Mouse (Mus musculus): ENCODE results near the gene Ttyh3.

The Ttyh3 gene

DNA sequence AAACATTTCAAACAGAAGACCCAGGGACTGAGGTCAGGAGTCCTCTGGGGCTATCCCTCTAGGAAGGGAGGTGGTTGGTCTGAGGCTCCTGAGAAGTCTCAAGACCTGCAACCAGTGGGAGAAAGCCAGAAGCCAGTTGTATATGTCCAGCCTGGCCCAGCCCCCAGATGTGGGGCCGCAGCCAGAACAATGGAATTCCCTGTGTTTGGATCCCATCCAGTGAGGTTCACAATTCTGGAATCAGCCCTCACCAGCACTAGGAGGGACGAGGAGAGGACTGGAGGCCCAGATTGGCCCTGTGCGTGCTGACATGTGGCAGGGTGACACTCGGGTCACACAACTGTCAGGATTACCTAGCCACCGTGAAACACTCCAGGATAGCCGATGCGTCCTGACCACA, 3.8 kb upstream of the Ttyh3 start:
- DNase-seq (ENCODE audit: low spot score in 2 of 2), result no peak

DNA sequence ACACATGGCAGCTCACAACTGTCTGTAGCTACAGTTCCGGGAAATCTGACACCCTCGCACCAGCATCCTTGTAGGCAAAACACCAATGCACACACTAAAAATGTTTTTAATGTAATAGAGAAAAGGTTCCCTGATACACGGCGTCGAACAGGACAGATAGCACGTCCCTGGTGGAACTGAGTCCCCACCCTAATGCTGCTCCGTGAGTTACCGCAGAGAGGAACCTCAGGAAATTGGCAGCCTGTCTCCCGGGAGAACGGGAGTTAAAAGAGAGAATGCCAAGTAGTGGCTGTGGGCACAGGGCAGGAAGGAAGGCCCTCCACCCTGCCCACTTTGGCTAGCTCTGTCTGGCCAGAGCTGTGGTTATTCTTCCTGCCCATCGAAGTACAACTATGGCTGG, 2.4 kb upstream of the Ttyh3 start:
- DNase-seq (ENCODE audit: low spot score in 2 of 2), result no peak

DNA sequence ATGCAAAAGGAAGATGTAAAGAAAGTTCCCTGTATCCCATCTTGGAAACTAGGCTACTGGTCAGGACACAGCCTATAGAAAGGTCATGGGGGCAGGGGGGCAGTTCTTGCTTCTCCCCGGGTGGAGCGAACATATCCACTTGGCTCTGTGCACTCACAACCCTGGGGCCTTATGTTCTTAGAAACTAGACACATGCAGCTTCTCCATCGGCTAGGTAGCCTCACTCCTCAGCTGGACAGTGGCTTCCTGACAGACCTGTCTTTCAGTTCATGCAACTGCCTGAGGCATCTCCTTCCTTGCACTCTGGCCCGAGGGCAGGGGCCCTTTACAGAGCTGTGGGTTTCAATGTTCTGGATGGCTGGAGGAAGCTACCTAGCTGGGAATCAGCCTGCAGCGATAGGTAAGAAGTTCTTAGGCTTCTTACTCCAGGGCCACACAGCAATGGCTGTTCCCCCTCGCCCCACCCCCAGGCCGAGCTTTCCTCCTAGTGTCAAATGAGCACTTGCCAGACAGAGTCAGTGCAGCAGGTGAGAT, 1.1 kb upstream of the Ttyh3 start:
- DNase-seq (ENCODE audit: low spot score in 2 of 2), result no peak

DNA sequence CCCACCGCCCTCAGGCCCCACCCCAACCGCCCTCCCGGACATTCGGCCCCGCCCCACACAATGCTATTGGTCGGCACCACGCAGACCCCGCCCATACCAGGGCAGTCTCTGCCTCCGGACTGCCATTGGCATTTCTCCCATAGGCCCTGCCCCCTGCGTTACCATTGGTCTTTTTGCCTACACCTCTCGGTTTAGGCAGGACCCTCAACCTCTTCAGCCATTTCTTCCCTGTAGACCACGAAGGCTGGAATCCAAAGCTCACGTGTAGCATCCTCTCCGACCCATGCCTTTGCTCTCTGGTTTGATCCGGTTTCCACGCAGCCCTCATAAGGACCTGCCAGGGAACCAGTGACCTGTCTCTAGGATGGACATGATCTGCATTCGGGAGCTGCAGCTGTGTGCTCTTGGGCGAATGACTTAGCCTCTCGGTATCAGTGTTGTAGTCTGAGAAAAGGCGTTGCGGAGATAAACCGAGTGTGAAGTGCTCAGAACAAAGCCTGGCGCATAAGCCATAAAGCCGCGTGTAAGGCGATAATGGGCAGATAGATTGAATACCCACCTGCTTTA, 353 bp upstream of the Ttyh3 start:
- DNase-seq (ENCODE audit: low spot score in 2 of 2), result peak; percentile 89 to 96

DNA sequence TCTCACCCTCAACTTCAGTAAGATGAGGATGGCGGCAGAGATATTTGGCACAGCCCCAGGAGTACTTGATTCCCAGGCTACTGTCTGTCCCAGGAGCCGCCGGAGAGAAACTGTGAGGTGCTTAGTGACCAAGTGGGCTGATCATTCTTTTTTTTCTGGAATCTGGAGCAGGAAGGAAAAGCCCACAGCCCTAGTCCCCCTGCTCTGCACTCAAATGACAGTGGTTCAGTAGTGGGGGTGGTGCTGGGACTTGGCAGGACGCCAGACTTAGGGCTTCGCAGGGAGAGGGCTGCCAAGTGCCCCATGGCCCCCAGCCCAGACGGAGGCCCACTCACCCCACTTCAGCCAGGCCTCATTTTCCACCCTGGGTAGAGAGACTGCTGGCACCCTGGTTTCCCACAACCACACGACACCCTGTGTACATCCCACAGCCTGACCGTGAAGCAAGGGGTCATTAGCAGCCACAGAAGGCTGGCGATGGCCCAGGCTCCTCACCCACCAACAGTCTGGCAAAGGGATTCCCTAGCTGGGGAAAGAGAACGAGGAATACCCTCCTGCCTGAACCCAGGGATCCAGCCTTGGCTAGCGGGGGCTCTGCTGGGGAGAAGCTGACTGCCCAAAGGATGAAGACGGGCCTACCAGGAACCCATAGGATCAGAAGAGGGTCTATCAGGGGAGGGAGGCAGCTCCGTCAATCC, 861 bp downstream of the Ttyh3 start:
- no peak for DNase-seq (ENCODE audit: low spot score in 2 of 2)

DNA sequence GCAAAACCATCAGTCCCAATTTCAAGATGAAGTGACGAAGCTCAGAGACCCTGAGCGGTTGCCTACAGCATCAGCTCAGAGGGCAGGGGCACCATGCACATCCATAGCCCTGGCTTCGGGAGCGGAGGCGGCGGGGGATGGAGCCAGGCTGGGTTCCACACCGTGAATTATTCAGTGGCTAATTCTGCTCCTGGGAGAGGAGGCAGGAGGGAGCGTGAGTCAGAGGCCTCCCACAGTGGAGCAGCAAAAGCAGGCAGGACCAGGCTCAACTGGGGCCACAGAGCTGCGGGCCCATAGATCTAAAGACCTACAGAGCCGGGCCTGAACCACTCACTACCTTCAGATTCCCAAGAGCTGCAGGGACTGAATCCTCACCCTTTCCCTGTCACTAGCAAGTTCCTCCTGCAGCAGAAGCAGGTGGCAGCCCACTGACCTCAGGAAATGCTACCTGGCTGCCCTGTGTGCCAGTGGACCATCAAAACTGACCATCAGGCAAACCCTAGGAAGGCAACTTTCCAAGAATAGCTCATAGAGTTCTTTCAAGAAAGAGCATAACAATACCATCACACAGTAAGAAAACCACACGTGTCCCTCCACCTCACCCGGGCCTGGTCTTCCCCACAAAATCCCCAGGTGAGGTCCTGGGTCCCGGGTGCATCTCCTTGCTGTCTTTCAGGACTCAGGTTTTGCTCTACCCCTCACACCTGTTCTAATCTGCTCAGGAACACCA, 1.6 kb downstream of the Ttyh3 start:
- DNase-seq (ENCODE audit: low spot score in 2 of 2), result no peak

DNA sequence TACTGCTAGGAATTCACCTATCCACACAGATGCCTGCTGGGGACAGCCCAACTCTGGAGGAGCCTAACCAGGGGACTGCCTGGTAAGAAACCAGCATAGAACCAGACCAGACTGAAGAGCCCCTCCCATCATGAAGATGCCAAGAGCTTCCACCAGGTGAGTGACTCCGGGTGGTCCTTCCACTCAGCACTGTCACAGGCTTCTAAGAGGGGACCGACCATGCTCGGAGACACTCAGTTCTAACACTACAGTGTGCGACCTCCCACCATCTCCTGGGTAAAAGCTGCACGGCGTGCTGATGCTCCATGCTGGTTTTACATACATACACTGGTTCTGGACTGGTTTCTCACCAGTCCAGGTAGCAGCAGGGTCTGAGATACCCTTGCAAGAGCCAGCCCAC, 2.7 kb downstream of the Ttyh3 start:
- no peak for DNase-seq (ENCODE audit: low spot score in 2 of 2)

DNA sequence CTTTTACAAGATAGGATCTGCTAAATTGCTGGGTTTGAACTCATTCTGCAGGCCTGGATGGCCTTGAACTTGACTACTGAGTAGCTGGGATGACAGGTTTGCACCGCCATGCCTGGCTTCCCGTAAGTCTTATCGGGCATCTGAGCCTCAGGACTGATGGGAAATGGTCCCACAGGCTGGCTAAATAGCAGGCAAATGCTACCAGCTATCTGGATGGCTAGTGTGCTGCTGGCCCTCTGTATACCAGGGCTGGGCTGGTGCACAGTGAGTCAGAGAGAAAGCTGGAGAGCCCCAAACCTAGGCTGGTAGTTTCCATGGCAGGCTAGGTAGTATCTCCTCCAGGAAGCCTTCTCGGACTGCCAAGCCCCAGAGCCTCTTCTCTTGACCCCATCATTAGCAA, 3.4 kb downstream of the Ttyh3 start:
- DNase-seq (ENCODE audit: low spot score in 2 of 2), result no peak

DNA sequence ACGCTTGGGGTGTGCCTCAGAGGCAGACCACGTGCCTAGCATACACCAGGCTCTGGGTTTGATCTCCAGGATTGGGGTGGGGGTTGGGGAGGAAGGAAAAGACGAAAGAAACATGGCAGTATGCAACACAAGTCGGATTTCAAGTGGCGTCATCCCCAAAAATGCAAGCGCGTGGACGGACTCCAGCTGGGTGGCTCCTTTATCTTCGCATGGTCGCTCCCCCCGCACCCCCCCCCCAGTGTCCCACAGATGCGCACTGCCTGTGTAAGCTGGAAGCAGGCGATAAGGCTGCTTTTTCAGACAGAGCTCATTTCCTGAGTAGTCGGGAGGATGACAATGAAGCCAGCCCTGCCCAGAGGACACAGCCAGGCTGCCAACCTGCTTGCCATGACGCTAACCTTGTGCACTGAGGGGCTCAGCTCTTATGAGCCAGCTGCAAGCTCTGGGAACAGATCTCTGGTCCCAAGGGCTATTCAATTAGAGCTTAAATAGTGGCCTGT, 4.1 kb downstream of the Ttyh3 start:
- no peak for DNase-seq (ENCODE audit: low spot score in 2 of 2)

DNA sequence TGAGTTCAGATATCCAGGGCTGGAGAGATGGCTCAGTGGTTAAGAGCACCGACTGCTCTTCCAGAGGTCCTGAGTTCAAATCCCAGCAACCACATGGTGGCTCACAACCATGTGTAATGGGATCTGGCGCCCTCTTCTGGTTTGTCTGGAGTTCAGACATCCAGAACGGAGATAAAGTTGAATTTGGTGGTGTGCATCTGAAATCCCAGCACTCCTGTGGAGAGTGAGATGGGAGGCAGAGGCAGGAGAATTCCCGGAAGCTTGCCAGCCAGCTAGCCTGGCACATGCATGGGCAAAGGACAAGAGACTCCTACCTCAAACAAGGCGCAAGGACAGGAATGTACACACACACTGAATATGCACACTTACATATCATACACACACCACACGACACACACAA, 4.6 kb downstream of the Ttyh3 start:
- no peak for DNase-seq (ENCODE audit: low spot score in 2 of 2)

DNA sequence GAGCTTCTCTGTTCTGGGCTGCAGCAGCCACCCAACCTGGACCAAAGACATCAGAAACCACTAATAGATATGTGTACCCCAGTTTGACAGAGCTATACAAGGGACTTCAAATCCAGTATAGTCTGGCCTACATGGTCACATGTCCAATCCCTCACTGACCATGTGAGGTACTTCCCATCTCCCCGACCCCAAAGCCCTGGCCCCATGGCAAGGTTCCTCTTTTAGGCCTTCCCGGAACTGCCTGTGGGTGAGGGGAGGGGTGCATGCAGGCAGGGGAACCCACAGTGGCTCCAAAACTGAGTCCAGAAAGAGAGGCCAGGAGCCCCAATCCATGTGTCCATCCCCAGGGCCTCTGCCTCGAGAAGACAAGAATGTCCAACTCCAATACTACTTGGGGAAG, 6.8 kb downstream of the Ttyh3 start:
- no peak for DNase-seq (ENCODE audit: low spot score in 2 of 2)

DNA sequence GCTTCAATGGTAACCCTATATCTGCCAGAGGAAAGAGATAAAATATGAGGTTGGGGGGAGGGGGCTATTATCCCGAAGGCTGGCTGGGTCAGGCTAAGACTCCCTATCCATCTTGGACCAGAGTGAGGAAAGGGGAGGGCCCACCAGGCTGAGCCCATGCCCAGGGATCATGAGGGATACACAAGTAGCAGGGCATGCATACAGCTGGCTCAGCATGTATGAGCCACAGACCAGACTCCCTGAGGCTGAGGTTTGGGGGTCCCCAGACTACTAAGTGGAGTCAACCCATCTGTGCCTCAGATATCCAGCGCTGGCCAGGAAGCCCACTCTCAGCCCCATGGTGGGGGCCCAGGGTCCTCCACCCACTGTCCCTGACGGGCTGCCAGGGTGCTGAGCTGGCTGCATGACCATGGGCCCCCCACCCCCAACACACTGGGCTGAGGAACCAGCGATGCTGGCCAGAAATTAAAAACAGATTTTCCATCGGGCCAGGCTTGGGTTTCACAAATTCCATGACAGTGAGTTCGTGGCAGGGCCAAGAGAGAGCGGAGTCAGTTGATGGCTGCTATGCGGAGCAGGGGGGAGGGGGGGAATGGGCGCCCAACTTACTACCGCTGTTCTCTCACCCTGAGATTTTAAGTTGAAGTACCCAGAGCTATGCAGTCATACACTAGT, 7.4 kb downstream of the Ttyh3 start:
- no peak for DNase-seq (ENCODE audit: low spot score in 2 of 2)

DNA sequence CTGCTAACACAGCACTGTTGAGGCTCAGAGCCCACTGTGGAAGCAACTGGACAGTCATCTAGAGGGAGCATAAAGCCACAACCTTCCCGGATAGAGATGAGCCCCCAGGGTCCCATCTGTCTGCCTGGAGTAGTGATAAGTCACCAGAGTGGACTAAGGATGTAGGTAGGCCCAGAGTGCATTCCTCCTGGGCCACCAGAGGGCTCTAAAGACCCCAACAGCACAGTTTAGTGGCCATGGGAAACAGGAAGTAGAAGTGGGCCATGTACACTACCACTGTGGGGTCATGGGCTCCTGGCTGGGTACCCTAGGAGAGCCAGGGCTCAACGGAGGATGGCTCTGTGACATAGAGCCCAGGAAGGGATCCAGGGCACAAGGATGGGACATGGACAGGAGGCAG, 8.0 kb downstream of the Ttyh3 start:
- no peak for DNase-seq (ENCODE audit: low spot score in 2 of 2)

DNA sequence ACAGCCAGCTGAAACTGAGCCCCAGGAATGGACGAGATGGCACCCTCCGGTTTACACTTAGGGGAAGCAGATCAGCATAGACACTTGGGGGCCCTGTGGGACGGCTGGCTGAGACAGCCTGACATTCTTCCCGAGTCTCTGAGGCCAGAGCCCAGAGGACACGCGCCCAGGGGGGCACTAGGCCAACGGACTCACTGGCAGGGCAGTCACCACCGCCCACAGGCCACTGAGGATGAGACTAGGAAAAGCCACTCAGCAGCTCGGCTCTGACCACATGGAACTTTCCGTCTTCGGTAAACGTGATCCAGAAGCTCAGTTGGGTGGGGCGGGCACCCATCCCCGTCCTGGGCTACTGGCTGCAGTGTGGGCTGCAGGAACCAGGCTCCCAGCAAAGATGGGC, 9.0 kb downstream of the Ttyh3 start:
- DNase-seq (ENCODE audit: low spot score in 2 of 2), result no peak

DNA sequence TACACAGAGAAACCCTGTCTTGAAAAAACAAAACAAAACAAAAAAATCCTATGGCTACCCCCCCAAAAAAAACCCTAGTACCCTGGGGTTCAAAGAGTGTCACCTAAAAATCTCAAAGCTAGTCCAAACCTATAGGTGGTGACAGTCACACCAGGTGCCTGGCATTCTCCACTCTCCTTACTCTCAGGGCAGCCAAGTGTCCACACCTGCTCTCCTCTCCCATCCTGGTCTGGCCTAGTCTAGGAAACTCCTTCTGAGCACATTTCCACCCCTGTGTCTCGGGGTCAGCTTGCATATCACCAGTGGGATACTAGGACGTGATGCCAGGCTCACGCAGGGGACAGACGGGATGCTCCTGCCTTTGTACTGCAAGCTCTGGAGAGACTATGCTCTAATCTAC, 9.5 kb downstream of the Ttyh3 start:
- DNase-seq (ENCODE audit: low spot score in 2 of 2), result no peak

DNA sequence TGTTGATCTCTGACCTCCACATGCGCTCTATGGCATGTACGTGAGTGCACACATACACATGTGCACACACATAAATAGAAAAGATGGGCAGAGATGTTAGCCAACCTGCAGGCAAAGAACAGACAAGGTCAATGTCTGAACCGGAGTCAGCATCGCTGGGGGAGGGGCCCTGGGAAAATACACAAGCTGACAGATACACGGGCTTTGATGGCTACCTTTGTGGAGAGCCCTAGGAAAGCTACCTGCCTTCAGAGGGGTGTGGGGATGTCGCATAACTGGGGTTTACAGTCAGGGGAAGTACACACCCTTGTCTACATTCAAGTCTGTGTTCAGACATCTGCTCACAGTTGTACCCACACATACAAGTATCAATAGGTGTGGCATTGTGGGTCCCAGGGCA, 10.3 kb downstream of the Ttyh3 start:
- no peak for DNase-seq (ENCODE audit: low spot score in 2 of 2)

DNA sequence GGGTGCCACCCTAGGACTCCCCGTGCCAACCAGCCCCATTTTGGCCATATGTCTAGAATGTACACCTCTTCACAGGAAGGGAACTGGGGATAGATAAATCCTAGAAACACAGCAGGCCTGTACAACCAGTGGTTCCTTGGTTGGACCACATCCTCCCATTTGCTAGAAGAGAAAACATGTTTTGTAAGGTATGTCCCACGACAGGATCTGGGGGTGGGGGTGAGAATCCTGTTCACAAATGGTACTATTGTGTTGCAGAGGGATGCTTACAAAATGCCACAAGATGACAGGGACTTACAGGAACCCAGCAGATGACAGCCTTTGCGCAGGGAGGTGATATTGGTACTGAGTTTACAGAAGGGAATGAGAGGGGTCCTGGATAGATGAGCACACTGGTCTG, 10.8 kb downstream of the Ttyh3 start:
- no peak for DNase-seq (ENCODE audit: low spot score in 2 of 2)

DNA sequence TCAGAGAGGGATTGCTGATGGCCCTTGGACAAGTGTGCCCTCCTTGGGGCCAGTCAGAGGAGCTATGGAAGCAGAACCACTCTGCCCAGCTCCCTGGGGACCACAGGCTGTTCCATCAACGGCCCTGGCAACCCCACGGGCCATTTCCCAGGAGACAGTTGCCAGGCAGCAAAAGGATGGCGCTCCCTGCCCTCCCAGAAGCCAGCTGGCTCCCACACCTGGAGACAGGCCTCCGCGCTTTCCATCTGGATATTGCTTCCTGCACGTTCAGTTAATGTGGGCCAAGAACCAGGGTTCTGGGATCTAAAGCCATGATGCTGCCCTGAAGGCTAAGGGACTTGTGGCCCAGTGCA, 11.8 kb downstream of the Ttyh3 start:
- DNase-seq (ENCODE audit: low spot score in 2 of 2), result no peak

DNA sequence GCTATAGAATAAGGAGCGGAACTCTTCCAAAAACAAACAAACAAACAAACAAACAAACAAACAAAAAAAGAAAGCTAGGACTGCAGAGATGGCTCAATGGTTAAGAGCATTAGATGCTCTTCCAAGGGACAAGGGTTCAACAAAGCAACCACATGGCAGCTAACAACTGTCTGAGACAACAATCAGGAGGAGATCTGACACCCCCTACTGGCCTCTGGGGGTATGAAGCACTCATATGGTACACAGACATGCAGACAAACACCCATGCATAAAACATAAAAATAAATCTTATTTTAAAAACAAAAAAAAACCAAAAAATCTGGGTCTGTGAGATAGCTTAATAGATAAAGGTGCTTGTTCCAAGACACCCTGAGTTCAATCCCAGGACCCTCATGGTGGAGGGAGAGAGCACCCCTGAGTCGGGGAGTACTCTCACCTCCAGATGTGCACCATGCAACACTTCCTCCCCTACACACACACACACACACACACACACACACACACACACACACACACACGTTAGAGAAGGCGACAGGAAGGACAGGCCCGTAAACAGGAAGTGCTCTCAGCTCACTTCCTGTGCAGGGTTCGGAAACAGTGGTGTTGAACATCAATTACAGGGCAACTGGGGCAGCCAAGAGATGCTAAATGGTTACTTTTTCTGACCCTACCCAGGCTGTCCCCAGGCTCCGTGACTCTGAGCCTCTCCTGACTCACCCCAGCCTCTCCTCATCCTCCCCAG, 12.3 kb downstream of the Ttyh3 start:
- DNase-seq (ENCODE audit: low spot score in 2 of 2), result no peak

DNA sequence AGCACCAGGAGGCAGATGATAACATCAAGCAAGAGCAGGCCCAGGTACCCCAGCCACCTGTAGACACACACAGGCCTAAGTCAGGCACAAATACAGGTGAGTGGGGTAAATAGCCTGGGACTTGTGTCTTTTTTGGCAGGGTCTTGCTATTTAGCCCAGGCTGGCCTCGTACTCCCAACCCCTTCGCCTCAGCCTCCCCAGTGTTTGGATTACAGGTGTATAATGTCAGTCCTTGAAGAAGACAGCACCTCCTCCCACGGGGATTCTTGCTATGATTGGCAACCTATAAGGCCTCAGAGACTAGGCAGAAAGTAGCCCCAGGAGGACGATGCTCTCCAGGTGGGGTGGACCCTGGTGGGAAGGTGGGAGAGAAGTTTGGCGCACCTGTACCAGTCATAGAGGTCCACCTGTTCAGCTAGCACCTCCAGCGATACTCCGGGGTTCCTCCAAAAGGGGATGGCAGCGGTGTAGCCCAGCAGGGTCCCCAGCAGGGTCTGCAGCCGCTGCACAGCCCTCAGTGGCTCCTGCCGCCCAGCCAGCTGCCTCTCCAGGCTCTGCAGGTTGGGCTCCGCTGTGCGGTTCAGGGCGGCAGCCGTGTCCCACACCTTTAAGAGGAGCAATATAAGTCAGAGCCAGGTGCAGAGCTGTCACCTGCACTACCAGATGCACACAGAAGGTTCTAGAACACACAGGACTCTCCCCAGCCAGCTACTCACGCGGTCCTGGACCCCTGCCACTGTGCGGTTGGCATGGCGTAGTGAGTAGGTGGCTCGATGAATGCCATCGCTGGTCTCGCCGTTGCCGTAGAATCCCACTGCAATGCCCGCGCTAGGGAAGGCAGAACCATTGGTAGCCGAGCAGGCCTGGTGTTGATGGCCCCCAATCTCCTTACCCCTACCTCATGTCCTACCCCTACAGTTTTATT, 13.8 kb downstream of the Ttyh3 start:
- no peak for DNase-seq (ENCODE audit: low spot score in 2 of 2)

DNA sequence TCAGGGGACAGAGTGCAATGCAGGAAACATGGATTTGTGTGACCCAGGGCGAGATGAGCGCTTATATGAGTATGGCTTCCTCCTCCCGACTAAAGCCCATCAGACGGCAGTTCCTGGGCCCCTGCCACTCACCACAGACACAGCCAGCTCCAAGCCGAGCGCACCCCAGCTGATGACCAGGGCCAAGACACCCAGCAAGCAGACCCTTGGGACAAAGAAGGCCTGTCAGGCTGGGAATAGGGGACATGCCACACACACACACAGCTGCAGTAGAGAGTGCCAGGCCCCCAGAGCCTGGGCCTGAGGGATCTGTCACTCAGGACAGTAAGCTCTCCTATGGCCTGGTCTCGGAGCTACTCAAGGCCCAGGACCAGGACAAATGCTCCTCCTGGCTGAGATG, 15.4 kb downstream of the Ttyh3 start:
- no peak for DNase-seq (ENCODE audit: low spot score in 2 of 2)

Data from urinary bladder, adult 18-20 months (tissue).